Mouse (Mus musculus) brown adipose tissue, adult 24 weeks (tissue): Measurements from ENCODE around the gene Gm11214. TPM values are rescaled to one million over a fixed set of nuclear protein-coding genes. Genes with fewer than 3 reads are reported as not detected.

Source experiments
- H3K27ac ChIP-seq: fragments of 200-500 bp; replicated peaks from 2 replicates; pipeline ENCODE4 v1.5.1; 2012; ENCODE audit warnings: low read depth, mild to moderate bottlenecking, low read length
- H3K4me1 ChIP-seq: fragments of 200-500 bp; 2 replicates; pipeline ENCODE4 v1.6.1; 2012; ENCODE audit warnings: low read length, mixed read lengths; ENCODE audit not compliant: control insufficient read depth, insufficient read depth, insufficient read length
- H3K4me3 ChIP-seq: fragments of 200-500 bp; 2 replicates; pipeline ENCODE4 v1.5.1; 2012; ENCODE audit warnings: low read depth, mild to moderate bottlenecking, low read length, moderate library complexity; ENCODE audit not compliant: insufficient read depth
- polyA plus RNA-seq: library from polyadenylated mRNA; stranded (reverse); fragments of >200 nt; gene quantifications from 2 replicates; pipeline ENCODE4 v1.2.4, GENCODE M21; 2012; ENCODE audit not compliant: missing spikeins, insufficient read depth, insufficient read length

Gene Gm11214
- polyA plus RNA-seq, 1 experiment, result not detected

DNA sequence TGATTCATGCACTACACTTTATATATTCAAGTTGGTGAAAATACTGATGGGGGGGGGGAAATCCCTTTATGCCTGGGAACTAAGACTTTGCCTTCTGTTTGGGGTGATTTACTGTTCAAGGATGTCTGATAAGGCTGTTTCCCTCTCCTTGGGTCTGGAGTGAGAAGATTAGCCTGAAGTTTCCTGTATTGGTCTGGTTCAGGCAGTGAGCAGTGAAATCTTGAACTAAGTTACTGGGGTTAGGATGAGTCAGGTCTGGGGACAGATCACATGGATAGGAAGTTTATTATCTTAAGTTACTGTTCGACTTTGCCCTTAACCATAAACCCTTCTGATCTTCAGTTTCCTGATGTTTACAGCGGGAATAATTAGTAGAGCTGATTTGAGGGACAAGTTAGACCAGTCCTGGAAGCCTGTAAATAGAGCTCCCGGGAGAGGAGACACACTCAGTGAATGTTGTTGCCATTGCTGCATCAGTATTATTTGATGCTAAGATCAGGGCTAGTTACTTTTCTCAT is 37.6 kb downstream of the Gm11214 start:
- Histone ChIP-seq H3K4me1 (no peaks in the 10 kb centered on the region), H3K4me3 (no peak overlapping the region), H3K27ac (no peak overlapping the region)

- Histone ChIP-seq H3K4me1 (no peaks in the 10 kb centered on the region), H3K27ac (no peak within 1 kb of the TSS), H3K4me3 (no peak within 1 kb of the TSS)
Measured at GRCm38 (mm10) chr4:63622378-63622835, 40.8 kb downstream of the Gm11214 start, which contains the start of gene Tex48. Gene Tex48, minus strand, starts transcription at chr4:63622428.

DNA sequence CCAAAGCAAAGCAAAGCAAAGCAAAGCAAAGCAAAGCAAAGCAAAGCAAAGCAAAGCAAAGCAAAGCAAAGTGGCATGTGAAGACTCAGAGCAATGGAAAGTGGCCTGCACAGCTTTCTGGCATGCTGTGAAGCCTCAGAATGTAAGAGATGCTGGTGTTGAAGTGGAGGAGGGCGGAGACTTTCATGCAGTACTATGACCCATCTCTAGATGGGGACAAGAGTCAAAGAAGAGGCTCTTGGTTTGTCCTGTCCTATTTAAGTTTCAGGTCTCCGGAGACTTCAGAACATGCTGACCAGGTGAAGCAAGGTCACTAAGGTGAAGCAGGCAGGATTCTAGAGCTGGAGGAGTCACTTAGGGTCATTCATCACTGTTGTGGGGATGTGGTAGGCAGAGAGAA is 41.3 kb downstream of the Gm11214 start:
- no peak overlapping the region for H3K27ac ChIP-seq
- no peaks in the 10 kb centered on the region for H3K4me1 ChIP-seq
- no peak overlapping the region for H3K4me3 ChIP-seq

Other genes with a start within 250 kb of the Gm11214 start
- 2.4 and 2.9 TPM in 2 replicates for gene Whrn, start 167.4 kb downstream of the Gm11214 start, polyA plus RNA-seq
- 179 and 197 TPM in 2 replicates for gene Atp6v1g1, start 118.6 kb downstream of the Gm11214 start, polyA plus RNA-seq
- gene Tmem268, start 104.6 kb downstream of the Gm11214 start, polyA plus RNA-seq, result 13.4 and 16.4 TPM in 2 replicates
- not detected in 2 replicates for gene Gm11213, start 58.1 kb downstream of the Gm11214 start, polyA plus RNA-seq
- gene Tex48, start 41.0 kb downstream of the Gm11214 start, polyA plus RNA-seq, result not detected in 2 replicates
- not detected in 2 replicates for gene Tnfsf15, start 81.7 kb upstream of the Gm11214 start, polyA plus RNA-seq
- not detected in 2 replicates for gene Tnfsf8, start 198.0 kb upstream of the Gm11214 start, polyA plus RNA-seq